Mouse (Mus musculus): Measurements from ENCODE around the gene Tmed2. TPM values are rescaled to one million over a fixed set of nuclear protein-coding genes. Genes with fewer than 3 reads are reported as not detected.
"Not testable (repeated sequence)": the region's sequence is repeated elsewhere in the genome, so short reads cannot be mapped to it uniquely, and the experiment has no call there.

Gene Tmed2
- polyA plus RNA-seq, 1 experiment from 2014 or later: 478 TPM

DNA sequence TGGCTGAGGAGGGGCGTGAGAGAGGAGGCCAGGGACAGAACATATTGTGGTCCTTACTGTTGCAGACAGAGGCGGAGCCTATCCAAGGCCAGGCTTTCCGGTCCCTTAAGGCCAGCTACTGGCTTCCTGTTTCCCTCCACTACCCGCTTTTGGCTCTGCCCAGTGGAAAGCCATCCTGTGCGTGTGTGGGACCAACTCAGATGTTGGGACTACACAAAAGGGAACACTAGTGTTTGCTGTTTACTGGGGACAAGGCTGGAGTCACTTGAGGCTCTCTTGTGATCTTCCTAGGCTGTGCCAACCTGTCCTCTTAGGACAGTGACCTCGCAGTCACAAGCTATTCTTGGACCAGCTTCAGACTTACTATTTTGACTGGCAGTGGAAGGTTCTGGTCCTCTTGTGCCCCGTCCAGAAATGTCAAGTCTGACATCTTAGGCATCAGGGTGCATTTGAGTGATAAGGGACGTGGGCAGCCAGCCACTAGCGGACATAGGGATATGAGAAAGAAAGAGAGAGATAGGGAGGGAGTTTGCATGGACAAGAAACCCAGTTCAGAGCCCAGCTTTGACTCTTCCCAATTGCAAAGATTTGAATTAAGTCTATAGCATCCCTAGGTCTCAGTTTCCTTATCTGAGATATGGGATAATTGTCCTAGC is 42.1 kb upstream of the Tmed2 start:
- WGBS: 50% methylated on average over 9 of the region's 9 CpGs
- Histone ChIP-seq H3K4me3 (ENCODE audit: low read depth, low read length) (no peak overlapping the region), H3K27me3 (replicated peaks; ENCODE audit: insufficient read depth, low read length) (no peaks in the 10 kb centered on the region), H3K4me1 (ENCODE audit: insufficient read depth, low read depth, low read length) (0 out of 2 replicates have a peak, but pooled peaks cover 6% of the 10 kb centered on the region), H3K4me2 (replicated peaks; ENCODE audit: low read depth, low read length) (no peak overlapping the region), H3K9me3 (ENCODE audit: low read length) (no peaks in the 10 kb centered on the region), H3K27ac (ENCODE audit: low read length) (peak overlapping the region; percentile 58), H3K36me3 (ENCODE audit: insufficient read depth, low read length) (peaks cover 9% of the 10 kb centered on the region; the same call in 1 of the 2 replicates), H3K9ac (replicated peaks; ENCODE audit: low read depth) (no peak overlapping the region)
- TF ChIP-seq CTCF (IDR thresholded peaks at IDR 0.05) (no peak), EP300 (IDR thresholded peaks at IDR 0.05) (peak; percentile 41; the same call in 1 of the 2 replicates)
- ATAC-seq (peak; percentile 80), DNase-seq (ENCODE audit: low spot score) (peak; percentile 75)

DNA sequence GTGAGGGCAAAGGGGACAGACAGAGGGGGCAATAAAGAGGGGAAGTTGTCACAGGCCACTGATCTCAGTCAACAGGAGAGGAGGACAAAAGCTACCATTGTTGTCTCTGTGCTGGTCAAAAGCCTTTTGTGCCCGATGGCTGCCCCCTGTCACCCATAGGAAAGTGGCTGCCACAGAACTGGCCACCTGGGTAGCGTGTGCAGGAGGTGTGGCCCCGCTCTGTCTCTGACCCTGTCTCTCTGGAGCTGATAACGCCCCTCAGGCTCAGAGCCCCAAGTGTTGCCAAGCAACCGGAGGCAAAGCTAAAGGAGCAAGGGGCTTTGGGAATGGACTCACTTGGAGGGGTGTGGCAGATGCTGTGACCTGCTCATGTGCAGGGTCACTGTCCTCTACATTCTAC is 41.5 kb upstream of the Tmed2 start:
- Histone ChIP-seq H3K27me3 (replicated peaks; ENCODE audit: insufficient read depth, low read length) (no peaks in the 10 kb centered on the region), H3K9me3 (ENCODE audit: low read length) (no peaks in the 10 kb centered on the region), H3K4me2 (replicated peaks; ENCODE audit: low read depth, low read length) (no peak overlapping the region), H3K27ac (ENCODE audit: low read length) (peak overlapping the region; percentile 58), H3K9ac (replicated peaks; ENCODE audit: low read depth) (no peak overlapping the region), H3K4me3 (ENCODE audit: low read depth, low read length) (no peak overlapping the region), H3K36me3 (ENCODE audit: insufficient read depth, low read length) (peaks cover 13% of the 10 kb centered on the region; the same call in 1 of the 2 replicates), H3K4me1 (ENCODE audit: insufficient read depth, low read depth, low read length) (0 out of 2 replicates have a peak, but pooled peaks cover 6% of the 10 kb centered on the region)
- TF ChIP-seq EP300 (IDR thresholded peaks at IDR 0.05) (no peak), CTCF (IDR thresholded peaks at IDR 0.05) (no peak)
- WGBS: 55% methylated on average over 5 of the region's 5 CpGs
- no peak for DNase-seq (ENCODE audit: low spot score)
- no peak for ATAC-seq

DNA sequence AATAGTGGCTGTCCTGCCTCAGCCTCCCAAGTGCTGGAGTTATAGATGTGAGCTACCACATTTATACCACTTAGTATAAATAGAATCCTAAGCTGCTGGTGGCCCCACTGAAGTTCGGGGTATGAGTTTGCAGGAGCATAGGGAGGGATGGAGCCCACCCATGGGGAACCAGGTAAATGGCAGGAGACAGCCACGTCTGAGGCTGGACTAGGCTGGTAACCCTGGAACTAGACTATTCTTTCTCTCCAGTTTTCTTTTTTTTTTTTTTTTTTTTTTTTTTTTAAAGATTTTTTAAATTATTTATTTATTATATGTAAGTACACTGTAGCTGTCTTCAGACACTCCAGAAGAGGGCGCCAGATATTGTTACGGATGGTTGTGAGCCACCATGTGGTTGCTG is 40.5 kb upstream of the Tmed2 start:
- not testable (repeated sequence) for H3K4me3 ChIP-seq (ENCODE audit: low read depth, low read length); ATAC-seq; H3K4me1 ChIP-seq (ENCODE audit: insufficient read depth, low read depth, low read length); H3K27me3 ChIP-seq (replicated peaks; ENCODE audit: insufficient read depth, low read length); DNase-seq (ENCODE audit: low spot score); H3K9me3 ChIP-seq (ENCODE audit: low read length); H3K4me2 ChIP-seq (replicated peaks; ENCODE audit: low read depth, low read length); H3K27ac ChIP-seq (ENCODE audit: low read length); H3K9ac ChIP-seq (replicated peaks; ENCODE audit: low read depth)
- peaks cover 13% of the 10 kb centered on the region; the same call in 1 of the 2 replicates for H3K36me3 ChIP-seq (ENCODE audit: insufficient read depth, low read length)
- 86% methylated on average over 2 of the region's 4 CpGs for WGBS

DNA sequence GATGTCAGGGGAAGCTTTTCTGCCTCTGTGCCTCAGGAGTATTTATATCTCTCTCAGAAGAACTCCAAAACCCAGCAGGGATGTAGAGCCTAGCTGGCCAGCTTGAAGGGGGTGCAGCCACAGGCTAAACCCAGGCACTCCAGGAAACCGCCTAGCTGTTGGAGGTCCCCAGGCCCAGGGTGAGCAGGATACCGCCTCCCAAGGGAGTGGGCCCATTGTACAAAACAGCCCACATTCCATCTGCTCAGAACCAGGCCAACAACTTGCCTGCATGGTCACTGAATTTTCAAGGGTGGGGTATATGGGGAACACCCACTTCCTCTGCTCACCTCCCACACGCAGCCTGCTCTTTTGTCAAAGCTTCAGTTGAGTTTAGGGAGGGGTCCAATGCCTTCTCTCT is 39.9 kb upstream of the Tmed2 start:
- peak; percentile 19 for ATAC-seq
- H3K36me3 ChIP-seq (ENCODE audit: insufficient read depth, low read length): peaks cover 13% of the 10 kb centered on the region; the same call in 1 of the 2 replicates

DNA sequence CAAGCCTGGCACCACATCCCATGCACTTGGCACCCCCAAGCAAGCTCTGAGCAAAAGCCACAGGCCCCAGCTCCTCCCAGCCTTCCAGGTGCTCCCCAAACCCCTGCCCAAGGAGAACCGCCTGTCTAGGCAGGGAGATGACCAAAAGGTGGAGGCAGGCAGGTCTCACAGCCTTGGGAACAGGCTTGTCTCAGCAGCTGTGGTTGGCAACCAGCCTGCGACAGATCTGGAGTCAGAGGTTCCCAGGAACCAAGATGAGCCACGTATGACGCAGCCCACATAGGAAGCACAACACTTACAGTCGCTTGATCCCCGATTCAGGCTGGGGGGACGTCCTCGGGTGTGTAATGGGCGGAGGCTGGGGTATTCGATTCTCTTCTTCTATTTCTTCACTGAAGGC is 39.0 kb upstream of the Tmed2 start:
- Histone ChIP-seq H3K9me3 (ENCODE audit: low read length) (no peaks in the 10 kb centered on the region), H3K36me3 (ENCODE audit: insufficient read depth, low read length) (peaks cover 13% of the 10 kb centered on the region; the same call in 1 of the 2 replicates), H3K4me3 (ENCODE audit: low read depth, low read length) (no peak overlapping the region), H3K9ac (replicated peaks; ENCODE audit: low read depth) (no peak overlapping the region), H3K4me2 (replicated peaks; ENCODE audit: low read depth, low read length) (no peak overlapping the region), H3K27me3 (replicated peaks; ENCODE audit: insufficient read depth, low read length) (no peaks in the 10 kb centered on the region), H3K4me1 (ENCODE audit: insufficient read depth, low read depth, low read length) (peaks cover 6% of the 10 kb centered on the region; the same call in 1 of the 2 replicates), H3K27ac (ENCODE audit: low read length) (no peak overlapping the region)
- WGBS: 88% methylated on average over 10 of the region's 10 CpGs
- ATAC-seq (no peak), DNase-seq (ENCODE audit: low spot score) (no peak)
- TF ChIP-seq EP300 (IDR thresholded peaks at IDR 0.05) (no peak), CTCF (IDR thresholded peaks at IDR 0.05) (no peak)

More for the DNA sequence above, 39.9 kb upstream of the Tmed2 start:
- Histone ChIP-seq H3K9ac (replicated peaks; ENCODE audit: low read depth) (no peak overlapping the region), H3K27me3 (replicated peaks; ENCODE audit: insufficient read depth, low read length) (no peaks in the 10 kb centered on the region), H3K4me1 (ENCODE audit: insufficient read depth, low read depth, low read length) (0 out of 2 replicates have a peak, but pooled peaks cover 6% of the 10 kb centered on the region), H3K9me3 (ENCODE audit: low read length) (no peaks in the 10 kb centered on the region), H3K27ac (ENCODE audit: low read length) (no peak overlapping the region), H3K4me3 (ENCODE audit: low read depth, low read length) (no peak overlapping the region), H3K4me2 (replicated peaks; ENCODE audit: low read depth, low read length) (no peak overlapping the region)
- no peak for DNase-seq (ENCODE audit: low spot score)
- TF ChIP-seq CTCF (IDR thresholded peaks at IDR 0.05) (no peak), EP300 (IDR thresholded peaks at IDR 0.05) (no peak)
- 80% methylated on average over 3 of the region's 3 CpGs for WGBS

DNA sequence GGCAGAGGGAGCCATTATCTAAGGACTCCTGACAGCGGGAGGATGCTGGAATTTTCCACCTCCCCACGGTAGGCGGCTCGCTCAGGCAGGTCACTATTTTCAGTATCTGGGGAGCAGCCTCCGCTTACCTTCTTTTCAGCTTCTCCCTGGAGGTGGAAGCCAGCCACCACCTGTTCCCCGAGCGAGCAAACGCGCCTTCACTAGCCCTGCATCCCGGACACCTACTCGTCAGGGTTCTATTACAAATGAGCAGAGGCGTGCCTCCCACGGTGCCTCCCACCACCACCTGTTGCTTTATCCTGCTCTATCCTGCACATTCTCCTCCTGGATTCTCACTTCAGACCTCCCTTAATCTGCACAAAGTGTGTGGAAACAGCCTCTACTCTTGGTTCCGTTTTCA is 36.8 kb upstream of the Tmed2 start:
- WGBS: 76% methylated on average over 14 of the region's 14 CpGs

More for the DNA sequence above, 36.8 kb upstream of the Tmed2 start:
- Histone ChIP-seq H3K4me1 (ENCODE audit: insufficient read depth, low read depth, low read length) (peaks cover 2% of the 10 kb centered on the region; the same call in 1 of the 2 replicates), H3K36me3 (ENCODE audit: insufficient read depth, low read length) (peaks cover 13% of the 10 kb centered on the region; the same call in 1 of the 2 replicates), H3K4me2 (replicated peaks; ENCODE audit: low read depth, low read length) (no peak overlapping the region), H3K27me3 (replicated peaks; ENCODE audit: insufficient read depth, low read length) (no peaks in the 10 kb centered on the region), H3K9ac (replicated peaks; ENCODE audit: low read depth) (no peak overlapping the region), H3K27ac (ENCODE audit: low read length) (no peak overlapping the region), H3K9me3 (ENCODE audit: low read length) (no peaks in the 10 kb centered on the region), H3K4me3 (ENCODE audit: low read depth, low read length) (no peak overlapping the region)
- TF ChIP-seq EP300 (IDR thresholded peaks at IDR 0.05) (no peak), CTCF (IDR thresholded peaks at IDR 0.05) (no peak)
- DNase-seq (ENCODE audit: low spot score): no peak
- no peak for ATAC-seq

Data from lung, postnatal 0 days (tissue).